ENCODE assay signal across 1 mouse cellular context in genomic region chr11:102697338-102698017, GRCm38 (mm10).
TF ChIP-seq lines count a peak whose summit lies in the region.

Gene Ccdc43, minus strand, starts transcription at chr11:102697782.

TF ChIP-seq in MEL, 35 proteins besides CTCF, POLR2A, EP300 and RAD21 (continued from another document):
- TF ChIP-seq HCFC1 (IDR thresholded peaks at IDR 0.05; ENCODE audit: low read depth, low read length) = peak; percentile 90
- peak; percentile 23; the same call in 1 of the 2 replicates for TF ChIP-seq RCOR1 (IDR thresholded peaks at IDR 0.05; ENCODE audit: low read depth, low read length)
- TF ChIP-seq ELF1 (IDR thresholded peaks at IDR 0.05; ENCODE audit: low read depth, low read length) = peak; percentile 25; the same call in 1 of the 2 replicates
- no peak for TF ChIP-seq GATA1 (IDR thresholded peaks at IDR 0.05; ENCODE audit: low read depth, low read length)
- no peak for TF ChIP-seq USF2 (IDR thresholded peaks at IDR 0.05; ENCODE audit: borderline replicate concordance in 1 of 2, insufficient read depth in 1 of 2, low read depth in 1 of 2, low read length in 2 of 2)
- TF ChIP-seq GABPA (IDR thresholded peaks at IDR 0.05; ENCODE audit: low read depth, low read length) = no peak
- no peak for TF ChIP-seq ZKSCAN1 (IDR thresholded peaks at IDR 0.05; ENCODE audit: low read depth, low read length)
- peak; percentile 55; the same call in 1 of the 2 replicates for TF ChIP-seq BHLHE40 (IDR thresholded peaks at IDR 0.05; ENCODE audit: borderline replicate concordance, low read depth, low read length)
- TF ChIP-seq TBP (IDR thresholded peaks at IDR 0.05; ENCODE audit: low read depth, low read length) = peak; percentile 66
- TF ChIP-seq MAFK (IDR thresholded peaks at IDR 0.05; ENCODE audit: borderline replicate concordance, low read depth, low read length) = no peak
- no peak for TF ChIP-seq MYB (IDR thresholded peaks at IDR 0.05; ENCODE audit: low read depth, low read length)
